Mouse (Mus musculus) E14TG2a.4 (cell line): ENCODE results near the gene Ubash3b.

Experiments used
- CTCF ChIP-seq: conservative IDR thresholded peaks from 2 replicates; pipeline ENCODE4 v1.5.1; 2014; ENCODE audit warnings: low read length
- NANOG ChIP-seq: IDR thresholded peaks from 2 replicates; pipeline ENCODE4 v1.6.1; 2014; ENCODE audit warnings: borderline replicate concordance, low read length, mixed read lengths
- POU5F1 ChIP-seq: IDR thresholded peaks from 2 replicates; pipeline ENCODE4 v1.6.1; 2014; ENCODE audit warnings: low read length, borderline replicate concordance

GRCm38 (mm10) chr9:41149079-41149676 is 12.3 kb downstream of the Ubash3b start:
- TF ChIP-seq CTCF (no peak), POU5F1 (no peak), NANOG (no peak)
